Mouse (Mus musculus): ENCODE data around the gene B3gnt9. TPM values are rescaled to one million over a fixed set of nuclear protein-coding genes. Genes with fewer than 3 reads are reported as not detected.

B3gnt9 gene
- total RNA-seq, 4 experiments from 2014 or later, result 3.0 to 4.0 (median 3.8) TPM

DNA sequence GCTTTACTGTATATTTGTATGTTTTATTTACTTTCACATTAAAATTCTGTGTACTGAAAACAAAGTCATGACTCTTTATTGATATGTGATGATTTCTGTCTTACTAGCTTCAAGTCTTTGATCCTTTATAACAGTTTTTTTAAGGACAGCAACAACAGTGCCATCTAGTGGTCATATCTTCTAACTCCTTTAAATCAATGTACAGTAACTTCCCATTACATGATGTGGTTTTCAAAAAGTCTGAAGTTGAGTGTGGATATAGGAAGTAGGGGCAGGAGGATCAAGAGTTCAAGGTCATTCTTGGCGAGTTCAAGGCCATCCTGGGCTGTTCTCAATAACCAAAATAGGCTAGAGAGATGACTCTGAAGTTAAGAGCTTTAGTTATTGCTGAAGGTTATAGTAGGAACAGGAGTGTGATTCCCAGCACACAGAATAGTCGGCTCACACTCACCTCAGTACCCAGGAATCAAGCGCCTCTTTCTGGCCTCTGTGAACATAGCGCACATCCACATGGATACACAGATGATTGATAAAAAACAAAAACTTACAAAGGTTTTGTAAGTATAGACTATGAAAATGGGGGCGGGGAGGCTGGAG, 36.9 kb downstream of the B3gnt9 start:
- DNase-seq (ENCODE audit: low spot score in 2 of 2), result no peak

GRCm38 (mm10) chr8:105214104-105214503, 40.8 kb downstream of the B3gnt9 start:
- DNase-seq (ENCODE audit: low spot score in 2 of 2), result no peak

- DNase-seq (ENCODE audit: low spot score in 2 of 2), result no peak
Measured at GRCm38 (mm10) chr8:105209153-105210110, 45.5 kb downstream of the B3gnt9 start.

- DNase-seq (ENCODE audit: low spot score in 2 of 2), result no peak
Measured at GRCm38 (mm10) chr8:105207675-105208273, 47.2 kb downstream of the B3gnt9 start.

GRCm38 (mm10) chr8:105206766-105207275, 48.1 kb downstream of the B3gnt9 start:
- peak; percentile 15 to 31 for DNase-seq (ENCODE audit: low spot score in 2 of 2)

GRCm38 (mm10) chr8:105205748-105206147, 49.2 kb downstream of the B3gnt9 start:
- no peak for DNase-seq (ENCODE audit: low spot score in 2 of 2)

Other genes with a start within 250 kb of the B3gnt9 start
- not detected for gene Ces3a, start 206.6 kb downstream of the B3gnt9 start, total RNA-seq (2022)
- gene Ces3b, start 171.4 kb downstream of the B3gnt9 start, total RNA-seq (2022), result not detected
- gene Ces4a, start 123.4 kb downstream of the B3gnt9 start, total RNA-seq (2022), result not detected
- 10 to 100 TPM; 19.5 to 27.1 (median 23.1) TPM for gene Cbfb, start 84.5 kb downstream of the B3gnt9 start, total RNA-seq (2022)
- gene D230025D16Rik, start 30.0 kb downstream of the B3gnt9 start, total RNA-seq (2022), result 10 to 100 TPM; 34.1 to 38.6 (median 36.6) TPM
- 10 to 100 TPM in 1 of 4 experiments, 1 to 10 TPM in 3; 9.2 to 10.1 (median 9.8) TPM for gene Tradd, start 9.5 kb upstream of the B3gnt9 start, total RNA-seq (2022)
- gene Fbxl8, start 9.5 kb upstream of the B3gnt9 start, total RNA-seq (2022), result 1 to 10 TPM; 1.2 to 1.5 (median 1.5) TPM
- gene Hsf4, start 14.6 kb upstream of the B3gnt9 start, total RNA-seq (2022), result 10 to 100 TPM; 10.6 to 12.9 (median 12.0) TPM
- gene Nol3, start 21.0 kb upstream of the B3gnt9 start, total RNA-seq (2022), result 10 to 100 TPM in 2 of 4 experiments, 1 to 10 TPM in 2; 8.2 to 14.0 (median 11.6) TPM
- gene 4931428F04Rik, start 34.7 kb upstream of the B3gnt9 start, total RNA-seq (2022), result 10 to 100 TPM; 20.4 to 25.4 (median 21.7) TPM
- 1 to 10 TPM in 2 of 4 experiments, under 1 TPM in 2; 0.89 to 2.1 (median 1.0) TPM for gene Exoc3l, start 40.9 kb upstream of the B3gnt9 start, total RNA-seq (2022)
- 10 to 100 TPM; 36.4 to 38.9 (median 37.6) TPM for gene E2f4, start 42.5 kb upstream of the B3gnt9 start, total RNA-seq (2022)
- 1 to 10 TPM in 2 of 4 experiments, under 1 TPM in 2; 0.63 to 2.3 (median 1.4) TPM for gene Elmo3, start 50.4 kb upstream of the B3gnt9 start, total RNA-seq (2022)
- gene Lrrc29, start 71.1 kb upstream of the B3gnt9 start, total RNA-seq (2022), result 10 to 100 TPM in 1 of 4 experiments, 1 to 10 TPM in 3; 6.7 to 10.1 (median 8.7) TPM
- 10 to 100 TPM; 40.2 to 47.2 (median 43.3) TPM for gene Tmem208, start 71.2 kb upstream of the B3gnt9 start, total RNA-seq (2022)
- gene Fhod1, start 92.8 kb upstream of the B3gnt9 start, total RNA-seq (2022), result 1 to 10 TPM; 2.4 to 6.3 (median 5.2) TPM
- gene Slc9a5, start 93.7 kb upstream of the B3gnt9 start, total RNA-seq (2022), result 10 to 100 TPM; 13.9 to 15.4 (median 14.4) TPM
- 1 to 10 TPM in 2 of 4 experiments, under 1 TPM in 2; 0.70 to 1.8 (median 0.95) TPM for gene Plekhg4, start 118.1 kb upstream of the B3gnt9 start, total RNA-seq (2022)
- gene Kctd19, start 158.3 kb upstream of the B3gnt9 start, total RNA-seq (2022), result not detected
- gene Lrrc36, start 158.4 kb upstream of the B3gnt9 start, total RNA-seq (2022), result 1 to 10 TPM in 2 of 4 experiments, under 1 TPM in 2; 0.73 to 1.4 (median 1.1) TPM
- 10 to 100 TPM; 42.2 to 55.5 (median 47.9) TPM for gene Tppp3, start 216.4 kb upstream of the B3gnt9 start, total RNA-seq (2022)
- gene Zdhhc1, start 241.7 kb upstream of the B3gnt9 start, total RNA-seq (2022), result 10 to 100 TPM; 35.1 to 41.2 (median 40.8) TPM

All from layer of hippocampus, adult 8-10 months (tissue).